Comparison of ENCODE assay signal across 8 mouse cellular contexts in the genomic region with DNA sequence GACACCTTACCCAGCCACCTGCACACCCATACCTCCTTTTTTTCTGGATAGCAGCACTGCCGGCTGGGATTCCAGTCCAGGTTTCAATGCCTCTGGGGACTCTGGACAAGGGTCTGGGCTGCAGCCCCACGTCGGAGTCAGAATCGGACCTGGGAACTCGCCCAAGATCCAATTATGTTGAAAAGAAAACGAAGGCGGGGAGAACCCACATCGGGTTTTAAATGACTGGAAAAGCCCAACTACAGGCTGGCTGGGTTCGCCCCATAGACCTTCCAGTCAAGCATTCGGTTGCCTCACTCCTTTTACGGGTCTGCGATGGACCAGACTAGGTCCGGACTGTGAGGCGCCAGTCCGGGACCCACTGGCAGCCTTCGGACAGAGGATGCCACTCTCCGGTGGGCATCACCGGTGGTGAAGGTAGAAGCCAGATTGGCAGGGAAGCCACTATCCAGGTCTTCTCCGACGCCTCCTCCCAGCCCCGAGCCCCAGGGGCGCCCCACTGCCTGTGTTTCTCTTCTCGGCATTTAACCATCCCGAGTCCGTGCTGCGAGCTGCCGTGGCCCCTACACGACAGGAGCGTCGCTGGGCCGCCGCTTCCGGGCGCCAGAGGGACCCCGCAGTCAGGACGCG. TPM values are rescaled to one million over a fixed set of nuclear protein-coding genes. Genes with fewer than 3 reads are reported as not detected.
A peak's percentile ranks its signal among the peaks of the same experiment; 100 is the strongest.
DNase-seq lines count a peak whose midpoint lies in the region; ATAC-seq and TF ChIP-seq lines count a peak whose summit lies in the region.

No protein-coding gene starts in this region.

- no peak overlapping the region for H3K27ac ChIP-seq in kidney, embryonic 16.5 days (ENCODE audit: low read length)
- H3K27ac ChIP-seq in cerebellum, adult 2 months (ENCODE audit: insufficient read depth, low read length) = peak overlapping the region; percentile 70
- peak overlapping the region; percentile 25; the same call in 1 of the 2 replicates for H3K27ac ChIP-seq in forebrain, embryonic 10.5 days
- no peak overlapping the region for H3K27ac ChIP-seq in limb, embryonic 15.5 days
- no peak overlapping the region for H3K27ac ChIP-seq in stomach, embryonic 15.5 days

- peak overlapping the region; percentile 100 for H3K4me2 ChIP-seq in kidney, embryonic 16.5 days (replicated peaks; ENCODE audit: low read depth, low read length)
- peak overlapping the region; percentile 99 for H3K4me2 ChIP-seq in limb, embryonic 15.5 days
- H3K4me2 ChIP-seq in stomach, embryonic 15.5 days = peak overlapping the region; percentile 100

- TF ChIP-seq POLR2A in cerebellum, adult 2 months (IDR thresholded peaks at IDR 0.05; ENCODE audit: borderline replicate concordance, insufficient read depth, low read length) = no peak

- H3K36me3 ChIP-seq in kidney, embryonic 16.5 days (ENCODE audit: insufficient read depth, low read length) = no peaks in the 10 kb centered on the region
- H3K36me3 ChIP-seq in forebrain, embryonic 10.5 days (replicated peaks) = no peaks in the 10 kb centered on the region
- H3K36me3 ChIP-seq in limb, embryonic 15.5 days = no peaks in the 10 kb centered on the region
- H3K36me3 ChIP-seq in stomach, embryonic 15.5 days = no peaks in the 10 kb centered on the region

- H3K4me1 ChIP-seq in kidney, embryonic 16.5 days (ENCODE audit: insufficient read depth, low read length) = peaks cover 39% of the 10 kb centered on the region
- peaks cover 11% of the 10 kb centered on the region for H3K4me1 ChIP-seq in cerebellum, adult 2 months (ENCODE audit: control insufficient read depth, insufficient read depth, low read length)
- H3K4me1 ChIP-seq in forebrain, embryonic 10.5 days = peaks cover 67% of the 10 kb centered on the region
- H3K4me1 ChIP-seq in limb, embryonic 15.5 days = peaks cover 48% of the 10 kb centered on the region
- H3K4me1 ChIP-seq in stomach, embryonic 15.5 days = peaks cover 47% of the 10 kb centered on the region

- peak overlapping the region; percentile 57 for H3K4me3 ChIP-seq in kidney, embryonic 16.5 days (ENCODE audit: low read length)
- H3K4me3 ChIP-seq in cerebellum, adult 2 months (replicated peaks; ENCODE audit: insufficient read depth, low read depth, low read length) = peak overlapping the region; percentile 98
- H3K4me3 ChIP-seq in forebrain, embryonic 10.5 days = peak overlapping the region; percentile 63
- peak overlapping the region; percentile 52 for H3K4me3 ChIP-seq in limb, embryonic 15.5 days
- peak overlapping the region; percentile 53 for H3K4me3 ChIP-seq in stomach, embryonic 15.5 days (replicated peaks)

- DNase-seq in kidney, adult 11 months = no peak
- peak; percentile 55 to 63 for DNase-seq in cerebellum, adult 2 months
- DNase-seq in forebrain, embryonic 10.5 days (ENCODE audit: extremely low spot score, low spot score) = peak; percentile 37
- DNase-seq in frontal cortex, postnatal 10 days (ENCODE audit: low spot score in 2 of 2) = no peak
- DNase-seq in left cerebral cortex, postnatal 4 days = no peak

- peaks cover 72% of the 10 kb centered on the region for H3K27me3 ChIP-seq in kidney, embryonic 16.5 days (ENCODE audit: insufficient read depth, low read length)
- no peaks in the 10 kb centered on the region for H3K27me3 ChIP-seq in cerebellum, adult 2 months (ENCODE audit: control insufficient read depth, insufficient read depth, low read length)
- peaks cover 100% of the 10 kb centered on the region for H3K27me3 ChIP-seq in forebrain, embryonic 10.5 days (ENCODE audit: poor library complexity, severe bottlenecking)
- peaks cover 91% of the 10 kb centered on the region for H3K27me3 ChIP-seq in limb, embryonic 15.5 days
- peaks cover 72% of the 10 kb centered on the region for H3K27me3 ChIP-seq in stomach, embryonic 15.5 days (replicated peaks)

- no peak overlapping the region for H3K9ac ChIP-seq in kidney, embryonic 16.5 days (replicated peaks; ENCODE audit: low read length)
- H3K9ac ChIP-seq in limb, embryonic 15.5 days = no peak overlapping the region
- H3K9ac ChIP-seq in stomach, embryonic 15.5 days = peak overlapping the region; percentile 16; the same call in 1 of the 2 replicates

- no peak for TF ChIP-seq CTCF in cerebellum, adult 2 months (IDR thresholded peaks at IDR 0.05; ENCODE audit: borderline replicate concordance, insufficient read depth, low read depth, low read length)

- intact Hi-C loops in left cerebral cortex, postnatal 4 days (cut with DNase I) = no loop called here

- no peak for ATAC-seq in kidney, embryonic 16.5 days (ENCODE audit: low FRiP score, low TSS enrichment)
- no peak for ATAC-seq in limb, embryonic 15.5 days (ENCODE audit: insufficient number of reproducible peaks, low FRiP score, low TSS enrichment, low read depth)
- no peak for ATAC-seq in stomach, embryonic 15.5 days (ENCODE audit: insufficient read depth, low FRiP score, low read depth)

- WGBS in kidney, embryonic 16.5 days = under 1% methylated on average over 37 of the region's 37 CpGs
- WGBS in cerebellum, adult 2 months = 1% methylated on average over 37 of the region's 37 CpGs
- WGBS in forebrain, embryonic 10.5 days = under 1% methylated on average over 37 of the region's 37 CpGs
- WGBS in limb, embryonic 15.5 days = 2% methylated on average over 37 of the region's 37 CpGs
- WGBS in stomach, embryonic 15.5 days = under 1% methylated on average over 37 of the region's 37 CpGs

- H3K9me3 ChIP-seq in kidney, embryonic 16.5 days (ENCODE audit: low read length) = no peaks in the 10 kb centered on the region
- no peaks in the 10 kb centered on the region for H3K9me3 ChIP-seq in forebrain, embryonic 10.5 days
- no peaks in the 10 kb centered on the region for H3K9me3 ChIP-seq in limb, embryonic 15.5 days
- H3K9me3 ChIP-seq in stomach, embryonic 15.5 days = no peaks in the 10 kb centered on the region

RNA-seq across cellular contexts. Expression of gene Nptx1, which starts 1.3 kb away (rescaled TPM):
- polyA plus RNA-seq in kidney, embryonic 16.5 days (2015; fragmentation: Nextera tagmentation; extraction: Ambion mirVana) = 0.54 and 0.86 TPM in 2 replicates
- 200 and 249 TPM in 2 replicates for polyA plus RNA-seq in cerebellum, adult 2 months (2012; rRNA removed)
- polyA plus RNA-seq in forebrain, embryonic 10.5 days (2016; fragmentation: Nextera tagmentation; extraction: Ambion mirVana) = 1.4 and 1.7 TPM in 2 replicates
- polyA plus RNA-seq in limb, embryonic 15.5 days (2015; fragmentation: Nextera tagmentation; extraction: Ambion mirVana) = 1.2 and 1.8 TPM in 2 replicates
- polyA plus RNA-seq in stomach, embryonic 15.5 days (2015; fragmentation: Nextera tagmentation; extraction: Ambion mirVana) = 0.59 and 0.63 TPM in 2 replicates
- total RNA-seq in left cerebral cortex, postnatal 4 days (2021) = 10 to 100 TPM; 15.7 to 19.7 TPM

RNA-seq across cellular contexts. Expression of gene Rptor, which starts 53.8 kb away (rescaled TPM):
- 9.1 and 9.9 TPM in 2 replicates for polyA plus RNA-seq in kidney, embryonic 16.5 days (2015; fragmentation: Nextera tagmentation; extraction: Ambion mirVana)
- polyA plus RNA-seq in cerebellum, adult 2 months (2012; rRNA removed) = 43.6 and 45.0 TPM in 2 replicates
- polyA plus RNA-seq in forebrain, embryonic 10.5 days (2016; fragmentation: Nextera tagmentation; extraction: Ambion mirVana) = 12.8 and 13.0 TPM in 2 replicates
- polyA plus RNA-seq in limb, embryonic 15.5 days (2015; fragmentation: Nextera tagmentation; extraction: Ambion mirVana) = 8.3 and 9.0 TPM in 2 replicates
- 9.3 and 10.0 TPM in 2 replicates for polyA plus RNA-seq in stomach, embryonic 15.5 days (2015; fragmentation: Nextera tagmentation; extraction: Ambion mirVana)
- 10 to 100 TPM; 57.1 to 58.0 TPM for total RNA-seq in left cerebral cortex, postnatal 4 days (2021)

RNA-seq across cellular contexts. Expression of gene Endov, which starts 57.7 kb away (rescaled TPM):
- 18.0 and 18.8 TPM in 2 replicates for polyA plus RNA-seq in kidney, embryonic 16.5 days (2015; fragmentation: Nextera tagmentation; extraction: Ambion mirVana)
- 15.4 and 16.4 TPM in 2 replicates for polyA plus RNA-seq in cerebellum, adult 2 months (2012; rRNA removed)
- 24.0 and 24.5 TPM in 2 replicates for polyA plus RNA-seq in forebrain, embryonic 10.5 days (2016; fragmentation: Nextera tagmentation; extraction: Ambion mirVana)
- 13.8 and 15.7 TPM in 2 replicates for polyA plus RNA-seq in limb, embryonic 15.5 days (2015; fragmentation: Nextera tagmentation; extraction: Ambion mirVana)
- polyA plus RNA-seq in stomach, embryonic 15.5 days (2015; fragmentation: Nextera tagmentation; extraction: Ambion mirVana) = 11.5 and 13.5 TPM in 2 replicates
- total RNA-seq in left cerebral cortex, postnatal 4 days (2021) = 10 to 100 TPM; 28.8 to 29.1 TPM

Comparison
In these comparisons a context has a peak if more than half of its experiments do, and no peak if none do; other contexts are left out.
1. H3K27ac ChIP-seq: peak in cerebellum, adult 2 months (single experiment) and forebrain, embryonic 10.5 days (single experiment); none in kidney, embryonic 16.5 days (single experiment), limb, embryonic 15.5 days (single experiment) and stomach, embryonic 15.5 days (single experiment).
2. DNase-seq: peak in cerebellum, adult 2 months (2 of 2) and forebrain, embryonic 10.5 days (single experiment); none in kidney, adult 11 months (single experiment), frontal cortex, postnatal 10 days (0 of 2) and left cerebral cortex, postnatal 4 days (single experiment).
3. RNA of gene Nptx1, which starts 1.3 kb away (polyA plus RNA-seq): 200 to 249 TPM in cerebellum, adult 2 months; 1.4 to 1.7 TPM in forebrain, embryonic 10.5 days, 1.2 to 1.8 TPM in limb, embryonic 15.5 days, 0.59 to 0.63 TPM in stomach, embryonic 15.5 days and 0.54 to 0.86 TPM in kidney, embryonic 16.5 days; every median in the first group is over 10 times any median in the second.
4. Peak in every context shown above with its lines, with median percentiles within 50 percentile points of each other: H3K4me2 ChIP-seq and H3K4me3 ChIP-seq.